Mouse (Mus musculus): ENCODE measurements around the gene Ifnar2.

DNA sequence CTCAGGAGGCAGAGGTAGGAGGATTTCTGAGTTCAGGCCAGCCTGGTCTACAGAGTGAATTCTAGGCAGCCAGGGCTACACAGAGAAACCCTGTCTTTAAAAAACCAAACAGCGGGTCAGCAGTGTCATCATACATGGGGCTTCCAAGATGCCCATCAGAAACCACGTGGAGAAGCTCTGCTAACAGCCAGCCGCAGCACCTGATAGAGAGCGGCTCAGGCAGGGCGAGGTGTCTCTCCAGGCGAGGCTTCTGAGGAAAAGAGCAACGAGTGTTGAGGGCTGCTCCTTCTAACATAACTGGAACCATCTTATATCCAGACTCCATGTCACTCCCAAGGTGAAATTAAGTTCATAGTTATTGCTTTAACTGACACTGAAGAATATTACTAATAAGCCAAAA is 76.3 kb downstream of the Ifnar2 start:
- no peak for TF ChIP-seq ZNF384 (IDR thresholded peaks at IDR 0.05; ENCODE audit: low read depth, low read length)
- TF ChIP-seq ZC3H11A (IDR thresholded peaks at IDR 0.05; ENCODE audit: borderline replicate concordance, low read depth, low read length), result no peak
- no peak for TF ChIP-seq HCFC1 (IDR thresholded peaks at IDR 0.05; ENCODE audit: borderline replicate concordance, insufficient read depth, low read length)
- no peak for TF ChIP-seq CHD2 (IDR thresholded peaks at IDR 0.05; ENCODE audit: low read depth, low read length)
- no peak for TF ChIP-seq MAFK (IDR thresholded peaks at IDR 0.05; ENCODE audit: insufficient read depth, low read depth, low read length)
